Mouse (Mus musculus): ENCODE data around the gene Stx5a.

Gene Stx5a

GRCm38 (mm10) chr19:8741243-8741869 is at the start of gene Stx5a:
TSS of gene Stx5a (plus strand) at chr19:8741413.
- DNase-seq (ENCODE audit: low spot score in 2 of 2): peak; percentile 96

GRCm38 (mm10) chr19:8691871-8692539 is 49.2 kb upstream of the Stx5a start:
- no peak for DNase-seq (ENCODE audit: low spot score in 2 of 2)

- DNase-seq (ENCODE audit: low spot score in 2 of 2): no peak
Observed at GRCm38 (mm10) chr19:8692740-8693139, 48.5 kb upstream of the Stx5a start.

GRCm38 (mm10) chr19:8695330-8695729 is 45.9 kb upstream of the Stx5a start:
- peak in 1 of 2 experiments; percentile 66 for DNase-seq (ENCODE audit: low spot score in 2 of 2)

GRCm38 (mm10) chr19:8699652-8700051 is 41.6 kb upstream of the Stx5a start:
- DNase-seq (ENCODE audit: low spot score in 2 of 2): no peak

- DNase-seq (ENCODE audit: low spot score in 2 of 2): no peak
Observed at GRCm38 (mm10) chr19:8702458-8702857, 38.8 kb upstream of the Stx5a start.

GRCm38 (mm10) chr19:8703571-8703970 is 37.6 kb upstream of the Stx5a start:
- no peak for DNase-seq (ENCODE audit: low spot score in 2 of 2)

- no peak for DNase-seq (ENCODE audit: low spot score in 2 of 2)
Observed at GRCm38 (mm10) chr19:8705026-8705708, 36.0 kb upstream of the Stx5a start.

GRCm38 (mm10) chr19:8706132-8706667 is 35.0 kb upstream of the Stx5a start:
- DNase-seq (ENCODE audit: low spot score in 2 of 2): no peak

- DNase-seq (ENCODE audit: low spot score in 2 of 2): no peak
Observed at GRCm38 (mm10) chr19:8706930-8707329, 34.3 kb upstream of the Stx5a start.

- DNase-seq (ENCODE audit: low spot score in 2 of 2): no peak
Observed at GRCm38 (mm10) chr19:8708954-8709353, 32.3 kb upstream of the Stx5a start.

GRCm38 (mm10) chr19:8710057-8710456 is 31.2 kb upstream of the Stx5a start:
- no peak for DNase-seq (ENCODE audit: low spot score in 2 of 2)

- no peak for DNase-seq (ENCODE audit: low spot score in 2 of 2)
Observed at GRCm38 (mm10) chr19:8711506-8711905, 29.7 kb upstream of the Stx5a start.

- DNase-seq (ENCODE audit: low spot score in 2 of 2): peak; percentile 53 to 67
Observed at GRCm38 (mm10) chr19:8711949-8712869, 29.0 kb upstream of the Stx5a start.

GRCm38 (mm10) chr19:8712870-8713305 is 28.3 kb upstream of the Stx5a start:
- peak; percentile 90 for DNase-seq (ENCODE audit: low spot score in 2 of 2)

- DNase-seq (ENCODE audit: low spot score in 2 of 2): peak; percentile 87 to 92
Observed at GRCm38 (mm10) chr19:8713306-8713996, 27.8 kb upstream of the Stx5a start.

- DNase-seq (ENCODE audit: low spot score in 2 of 2): no peak
Observed at GRCm38 (mm10) chr19:8713997-8714652, 27.1 kb upstream of the Stx5a start.

GRCm38 (mm10) chr19:8714653-8715481 is 26.3 kb upstream of the Stx5a start:
- no peak for DNase-seq (ENCODE audit: low spot score in 2 of 2)
